10 mouse cellular contexts compared by ENCODE assay signal in the genomic region with DNA sequence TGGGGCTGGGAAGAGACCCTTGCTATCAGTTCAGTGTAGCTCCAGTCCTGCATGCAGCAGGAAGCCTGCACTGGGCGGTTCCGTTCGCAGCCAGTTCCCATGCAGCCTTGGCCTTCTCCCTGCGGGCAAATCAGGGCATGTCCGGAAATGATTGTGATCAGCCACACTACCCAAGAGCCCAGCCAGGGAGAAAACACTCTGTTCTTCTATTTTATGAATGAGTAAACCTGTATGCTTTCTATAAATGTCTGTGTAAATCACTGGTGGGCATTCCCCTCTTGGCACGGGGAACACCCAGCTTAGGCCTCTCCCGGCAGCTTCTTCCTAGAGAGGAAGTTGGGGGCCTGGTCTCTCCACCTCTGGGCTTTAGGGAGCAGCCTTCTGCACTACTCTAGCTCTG.
DNase-seq lines count a peak whose midpoint lies in the region; ATAC-seq lines count a peak whose summit lies in the region.
"Had no signal": no experiment of that assay in that cellular context is flagged by ENCODE, and none has a peak within 500 bp of the region (broad histone marks: within the 10 kb centered on the region; RNA-seq: fewer than 3 reads in every experiment).

No protein-coding gene starts in this region.

- H3K9me3 ChIP-seq in midbrain, embryonic 15.5 days: no peaks in the 10 kb centered on the region
- H3K9me3 ChIP-seq: liver, embryonic 15.5 days had no signal

- intact Hi-C loops in left cerebral cortex, postnatal 25 days (cut with DNase I): loop anchor here (5.0 kb wide), 1 partner anchor 150 kb away; no protein-coding TSS in a partner anchor

- peak; percentile 51 for DNase-seq in adrenal gland, postnatal 14 days
- DNase-seq in adrenal gland, adult 18-20 months (ENCODE audit: low spot score in 2 of 2): no peak
- DNase-seq in urinary bladder, adult 18-20 months (ENCODE audit: low spot score in 2 of 2): peak; percentile 62 to 75
- DNase-seq in urinary bladder, postnatal 10 days (ENCODE audit: low spot score): no peak
- peak; percentile 20 to 51 for DNase-seq in lung, adult 18-20 months
- peak; percentile 71 to 76 for DNase-seq in urinary bladder, postnatal 36 days (ENCODE audit: low spot score in 2 of 2)
- no peak for DNase-seq in left cerebral cortex, postnatal 25 days (ENCODE audit: low spot score in 2 of 2)

- no peaks in the 10 kb centered on the region for H3K36me3 ChIP-seq in midbrain, embryonic 15.5 days (replicated peaks)
- H3K36me3 ChIP-seq: liver, embryonic 15.5 days had no signal

- WGBS in midbrain, embryonic 15.5 days: 78% methylated on average over 7 of the region's 7 CpGs

- no peak overlapping the region for H3K27ac ChIP-seq in midbrain, embryonic 15.5 days
- H3K27ac ChIP-seq: hindbrain, embryonic 14.5 days; liver, embryonic 15.5 days had no signal

- H3K9ac ChIP-seq in midbrain, embryonic 15.5 days: no peak overlapping the region
- H3K9ac ChIP-seq: hindbrain, embryonic 14.5 days; liver, embryonic 15.5 days had no signal

- no peak overlapping the region for H3K4me2 ChIP-seq in midbrain, embryonic 15.5 days
- H3K4me2 ChIP-seq: hindbrain, embryonic 14.5 days; liver, embryonic 15.5 days had no signal

- no peak for ATAC-seq in midbrain, embryonic 15.5 days (replicated peaks)

- H3K4me3 ChIP-seq in midbrain, embryonic 15.5 days: no peak overlapping the region
- H3K4me3 ChIP-seq: liver, embryonic 15.5 days had no signal

- H3K27me3 ChIP-seq in midbrain, embryonic 15.5 days (replicated peaks): no peaks in the 10 kb centered on the region; the same call in 1 of the 2 replicates
- H3K27me3 ChIP-seq: liver, embryonic 15.5 days had no signal

- H3K4me1 ChIP-seq in midbrain, embryonic 15.5 days: peaks cover 26% of the 10 kb centered on the region
- H3K4me1 ChIP-seq: liver, embryonic 15.5 days had no signal

Comparison
In these comparisons a context has a peak if more than half of its experiments do, and no peak if none do; other contexts are left out.
1. DNase-seq: peak in adrenal gland, postnatal 14 days (single experiment), urinary bladder, adult 18-20 months (2 of 2), lung, adult 18-20 months (2 of 2) and urinary bladder, postnatal 36 days (2 of 2); none in adrenal gland, adult 18-20 months (0 of 2), urinary bladder, postnatal 10 days (single experiment) and left cerebral cortex, postnatal 25 days (0 of 2).